Comparison of ENCODE assay signal across 13 mouse cellular contexts in the genomic region with DNA sequence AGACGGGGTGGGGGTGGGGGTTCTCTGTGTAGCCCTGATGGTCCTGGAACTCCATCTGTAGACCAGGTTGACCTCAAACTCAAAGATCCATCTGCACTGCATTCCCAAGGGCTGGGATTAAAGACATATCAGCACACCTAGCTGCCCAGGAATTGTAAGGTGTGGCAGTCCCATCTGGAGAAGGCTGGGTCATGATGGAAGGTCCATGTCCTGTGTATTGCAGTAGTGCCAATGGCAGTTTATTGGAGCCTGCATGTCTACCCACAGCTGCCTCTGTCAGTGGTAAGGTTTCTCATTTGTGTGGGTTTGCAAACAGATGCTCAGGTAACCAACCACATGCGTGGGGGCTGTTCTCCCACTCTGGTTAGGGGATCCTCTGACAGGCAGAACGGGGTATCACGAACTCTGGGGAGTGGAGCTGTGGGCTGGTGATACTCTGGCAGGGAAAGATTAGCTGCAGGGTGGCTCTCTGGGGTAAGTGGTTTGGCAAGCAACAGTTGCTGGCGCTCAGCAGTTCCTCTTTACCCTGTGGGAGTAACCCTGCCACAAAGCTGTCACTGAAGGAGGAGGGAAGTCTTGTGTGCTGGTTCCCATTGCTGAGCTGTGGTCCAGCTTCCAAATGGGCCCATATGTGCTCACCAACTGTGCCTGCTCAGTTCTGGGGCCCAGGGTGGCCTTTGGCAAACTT. TPM values are rescaled to one million over a fixed set of nuclear protein-coding genes. Genes with fewer than 3 reads are reported as not detected.
DNase-seq lines count a peak whose midpoint lies in the region; ATAC-seq and TF ChIP-seq lines count a peak whose summit lies in the region.
"Had no signal": no experiment of that assay in that cellular context is flagged by ENCODE, and none has a peak within 500 bp of the region (broad histone marks: within the 10 kb centered on the region; RNA-seq: fewer than 3 reads in every experiment).

No protein-coding gene starts in this region.

- ATAC-seq in kidney, postnatal 0 days (replicated peaks; ENCODE audit: low FRiP score, low read depth): no peak
- peak; percentile 87 for ATAC-seq in liver, embryonic 13.5 days (ENCODE audit: low read depth)
- no peak for ATAC-seq in CD4-positive, CD25-positive, alpha-beta regulatory T cell, adult 4 months
- ATAC-seq: intestine, embryonic 15.5 days had no signal

- no peaks in the 10 kb centered on the region for H3K27me3 ChIP-seq in kidney, postnatal 0 days (ENCODE audit: insufficient read depth, low read length)
- no peaks in the 10 kb centered on the region for H3K27me3 ChIP-seq in liver, embryonic 13.5 days
- H3K27me3 ChIP-seq: intestine, embryonic 15.5 days had no signal

- no peaks in the 10 kb centered on the region for H3K36me3 ChIP-seq in kidney, postnatal 0 days (ENCODE audit: insufficient read depth, low read length)
- no peaks in the 10 kb centered on the region for H3K36me3 ChIP-seq in liver, embryonic 13.5 days
- H3K36me3 ChIP-seq: intestine, embryonic 15.5 days had no signal

- H3K27ac ChIP-seq in kidney, postnatal 0 days: no peak overlapping the region
- peak overlapping the region; percentile 74 for H3K27ac ChIP-seq in liver, embryonic 13.5 days
- H3K27ac ChIP-seq: heart, adult 2 months; intestine, embryonic 15.5 days had no signal

- TF ChIP-seq CTCF in kidney, postnatal 0 days (IDR thresholded peaks at IDR 0.05; ENCODE audit: low read depth): no peak

- DNase-seq in kidney, postnatal 0 days (ENCODE audit: low spot score): peak; percentile 13
- DNase-seq in kidney, adult 11 months: no peak
- peak; percentile 96 for DNase-seq in MEL-GATA-1-ER (ENCODE audit: extremely low read depth, low read depth)
- DNase-seq in liver, embryonic 13.5 days: no peak
- DNase-seq in skeletal muscle tissue, adult 2 months (ENCODE audit: low read depth, low spot score): peak; percentile 27
- no peak for DNase-seq in left cerebral cortex, postnatal 25 days (ENCODE audit: low spot score in 2 of 2)
- no peak for DNase-seq in ovary, postnatal 14 days (ENCODE audit: low spot score)
- DNase-seq: adrenal gland, adult 2 months; cerebellum, adult 11-12 months had no signal

- H3K4me3 ChIP-seq in kidney, postnatal 0 days (replicated peaks; ENCODE audit: low read depth, low read length): no peak overlapping the region
- peak overlapping the region; percentile 10; the same call in 1 of the 2 replicates for H3K4me3 ChIP-seq in liver, embryonic 13.5 days (replicated peaks)
- H3K4me3 ChIP-seq: heart, adult 2 months; intestine, embryonic 15.5 days had no signal

- H3K4me2 ChIP-seq in kidney, postnatal 0 days (ENCODE audit: low read length): no peak overlapping the region
- H3K4me2 ChIP-seq in liver, embryonic 13.5 days: peak overlapping the region; percentile 45
- H3K4me2 ChIP-seq: intestine, embryonic 15.5 days; midbrain, embryonic 11.5 days had no signal

- WGBS in kidney, postnatal 0 days: 63% methylated on average over 5 of the region's 5 CpGs
- 22% methylated on average over 5 of the region's 5 CpGs for WGBS in liver, embryonic 13.5 days (ENCODE audit: insufficient replicate concordance)

- no peaks in the 10 kb centered on the region for H3K9me3 ChIP-seq in kidney, postnatal 0 days (replicated peaks; ENCODE audit: low read length)
- no peaks in the 10 kb centered on the region for H3K9me3 ChIP-seq in liver, embryonic 13.5 days (replicated peaks)
- H3K9me3 ChIP-seq: intestine, embryonic 15.5 days had no signal

- intact Hi-C loops in left cerebral cortex, postnatal 25 days (cut with DNase I): no loop called here

- no peaks in the 10 kb centered on the region for H3K4me1 ChIP-seq in kidney, postnatal 0 days (replicated peaks; ENCODE audit: insufficient read depth, low read length)
- peaks cover 17% of the 10 kb centered on the region for H3K4me1 ChIP-seq in liver, embryonic 13.5 days (replicated peaks)
- H3K4me1 ChIP-seq: intestine, embryonic 15.5 days had no signal

- H3K9ac ChIP-seq in kidney, postnatal 0 days (ENCODE audit: low read depth, low read length): no peak overlapping the region
- peak overlapping the region; percentile 22; the same call in 1 of the 2 replicates for H3K9ac ChIP-seq in liver, embryonic 13.5 days
- H3K9ac ChIP-seq: intestine, embryonic 15.5 days had no signal

RNA-seq across cellular contexts. Expression of a gene that starts 15.8 kb away (rescaled TPM):
- polyA plus RNA-seq in kidney, postnatal 0 days (2015; fragmentation: Nextera tagmentation; extraction: Ambion mirVana): 116 and 128 TPM in 2 replicates
- 93.6 and 119 TPM in 2 replicates for polyA plus RNA-seq in liver, embryonic 13.5 days (2015; fragmentation: Nextera tagmentation; extraction: Ambion mirVana)
- total RNA-seq in left cerebral cortex, postnatal 25 days (2021): 10 to 100 TPM; 89.9 to 90.9 TPM
- polyA plus RNA-seq in CD4-positive, CD25-positive, alpha-beta regulatory T cell, adult 4 months (2017; shearing (Covaris generic)): 100 to 1,000 TPM; 103 to 115 TPM

RNA-seq across cellular contexts. Expression of a gene that starts 26.9 kb away (rescaled TPM):
- 39.7 and 40.0 TPM in 2 replicates for polyA plus RNA-seq in kidney, postnatal 0 days (2015; fragmentation: Nextera tagmentation; extraction: Ambion mirVana)
- 26.2 and 30.0 TPM in 2 replicates for polyA plus RNA-seq in liver, embryonic 13.5 days (2015; fragmentation: Nextera tagmentation; extraction: Ambion mirVana)
- total RNA-seq in left cerebral cortex, postnatal 25 days (2021): 10 to 100 TPM; 21.4 to 25.9 TPM
- polyA plus RNA-seq in CD4-positive, CD25-positive, alpha-beta regulatory T cell, adult 4 months (2017; shearing (Covaris generic)): 100 to 1,000 TPM; 109 to 113 TPM

RNA-seq across cellular contexts. Expression of a gene that starts 27.0 kb away (rescaled TPM):
- polyA plus RNA-seq in kidney, postnatal 0 days (2015; fragmentation: Nextera tagmentation; extraction: Ambion mirVana): 2.0 and 2.1 TPM in 2 replicates
- polyA plus RNA-seq in liver, embryonic 13.5 days (2015; fragmentation: Nextera tagmentation; extraction: Ambion mirVana): 0.50 and 0.60 TPM in 2 replicates
- 1 to 10 TPM; 5.3 to 5.4 TPM for total RNA-seq in left cerebral cortex, postnatal 25 days (2021)
- 1 to 10 TPM; 1.3 to 2.2 TPM for polyA plus RNA-seq in CD4-positive, CD25-positive, alpha-beta regulatory T cell, adult 4 months (2017; shearing (Covaris generic))

Comparison
In these comparisons a context has a peak if more than half of its experiments do, and no peak if none do; other contexts are left out.
1. DNase-seq: peak in kidney, postnatal 0 days (single experiment), MEL-GATA-1-ER (single experiment) and skeletal muscle tissue, adult 2 months (single experiment); none in kidney, adult 11 months (single experiment), liver, embryonic 13.5 days (single experiment), left cerebral cortex, postnatal 25 days (0 of 2) and ovary, postnatal 14 days (single experiment).